Mouse (Mus musculus) forelimb bud, embryonic 11.5 days (tissue): ENCODE results near the gene 1700013F07Rik.
"Not testable (repeated sequence)": the region's sequence is repeated elsewhere in the genome, so short reads cannot be mapped to it uniquely, and the experiment has no call there.

ENCODE experiments used
- DNase-seq: peaks from one replicate; pipeline ENCODE4 v3.0.0-alpha.2; 2012; ENCODE audit warnings: low read depth, low spot score

Gene 1700013F07Rik

GRCm38 (mm10) chr3:108542299-108542698 is 8.3 kb downstream of the 1700013F07Rik start:
- DNase-seq, result no peak

GRCm38 (mm10) chr3:108554111-108554561 is 20.2 kb downstream of the 1700013F07Rik start:
- DNase-seq, result peak; percentile 20

- DNase-seq, result peak; percentile 95
These were observed 20.8 kb downstream of the 1700013F07Rik start for GRCm38 (mm10) chr3:108554587-108555312.

GRCm38 (mm10) chr3:108557888-108558287 is 23.9 kb downstream of the 1700013F07Rik start:
- no peak for DNase-seq

- DNase-seq, result peak; percentile 99
These were observed 28.3 kb downstream of the 1700013F07Rik start, which contains the start of gene Tmem167b for GRCm38 (mm10) chr3:108562133-108562730. TSS of gene Tmem167b (minus strand) at chr3:108562466.

GRCm38 (mm10) chr3:108562777-108563271 is 28.9 kb downstream of the 1700013F07Rik start:
- DNase-seq, result no peak

- DNase-seq, result peak; percentile 81
These were observed 29.4 kb downstream of the 1700013F07Rik start for GRCm38 (mm10) chr3:108563309-108563708.

GRCm38 (mm10) chr3:108567990-108568877 is 34.3 kb downstream of the 1700013F07Rik start:
- DNase-seq, result no peak

GRCm38 (mm10) chr3:108569636-108570035 is 35.7 kb downstream of the 1700013F07Rik start:
- DNase-seq, result not testable (repeated sequence)

GRCm38 (mm10) chr3:108570813-108571212 is 36.9 kb downstream of the 1700013F07Rik start:
- no peak for DNase-seq

GRCm38 (mm10) chr3:108571443-108572294 is 37.7 kb downstream of the 1700013F07Rik start, which contains the start of gene Taf13:
TSS of gene Taf13 (plus strand) at chr3:108571698.
- DNase-seq, result peak; percentile 97

GRCm38 (mm10) chr3:108572309-108573010 is 38.5 kb downstream of the 1700013F07Rik start:
- DNase-seq, result no peak

GRCm38 (mm10) chr3:108574018-108574417 is 40.1 kb downstream of the 1700013F07Rik start:
- no peak for DNase-seq

- DNase-seq, result no peak
These were observed 50.6 kb downstream of the 1700013F07Rik start for GRCm38 (mm10) chr3:108584580-108584979.

- no peak for DNase-seq
These were observed 54.5 kb downstream of the 1700013F07Rik start for GRCm38 (mm10) chr3:108588446-108588845.

GRCm38 (mm10) chr3:108590786-108591529 is 57.0 kb downstream of the 1700013F07Rik start, which contains the start of gene Wdr47:
TSS of gene Wdr47 (plus strand) at chr3:108591279.
- peak; percentile 95 for DNase-seq

- DNase-seq, result no peak
These were observed 57.9 kb downstream of the 1700013F07Rik start for GRCm38 (mm10) chr3:108591530-108592522.
